Mouse (Mus musculus): Measurements from ENCODE around the gene Kcnab2. TPM values are rescaled to one million over a fixed set of nuclear protein-coding genes. Genes with fewer than 3 reads are reported as not detected.
A peak's percentile ranks its signal among the peaks of the same experiment; 100 is the strongest.

Gene Kcnab2
- polyA plus RNA-seq, 1 experiment, result not detected

DNA sequence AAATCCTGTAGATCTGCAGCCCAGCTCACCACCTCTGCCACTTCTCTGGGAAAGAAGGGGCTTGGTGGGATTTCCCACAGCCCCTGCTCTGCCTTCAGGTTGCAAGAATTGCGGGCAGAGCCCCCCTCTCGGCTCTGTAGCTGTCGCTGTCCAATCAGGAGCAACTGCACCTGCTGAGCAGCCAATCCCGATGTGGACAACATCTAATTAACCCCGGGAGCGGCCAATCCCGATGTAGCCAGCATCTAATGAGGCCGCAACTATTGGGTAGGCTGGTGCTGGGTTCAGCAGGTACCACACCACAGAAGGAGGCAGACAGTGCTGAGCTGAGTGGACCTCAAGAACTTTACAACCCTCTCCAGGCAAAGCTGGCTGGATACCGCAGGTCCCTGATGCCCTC is 36.1 kb downstream of the Kcnab2 start:
- TF ChIP-seq POLR2A (IDR thresholded peaks at IDR 0.05; ENCODE audit: insufficient read depth, low read depth, low read length) (no peak), CTCF (IDR thresholded peaks at IDR 0.05; ENCODE audit: insufficient read depth, low read depth, low read length) (no peak)
- peaks cover 20% of the 10 kb centered on the region for H3K4me1 ChIP-seq (ENCODE audit: control insufficient read depth, insufficient read depth, low read length)
- WGBS, result 45% methylated on average over 9 of the region's 9 CpGs

DNA sequence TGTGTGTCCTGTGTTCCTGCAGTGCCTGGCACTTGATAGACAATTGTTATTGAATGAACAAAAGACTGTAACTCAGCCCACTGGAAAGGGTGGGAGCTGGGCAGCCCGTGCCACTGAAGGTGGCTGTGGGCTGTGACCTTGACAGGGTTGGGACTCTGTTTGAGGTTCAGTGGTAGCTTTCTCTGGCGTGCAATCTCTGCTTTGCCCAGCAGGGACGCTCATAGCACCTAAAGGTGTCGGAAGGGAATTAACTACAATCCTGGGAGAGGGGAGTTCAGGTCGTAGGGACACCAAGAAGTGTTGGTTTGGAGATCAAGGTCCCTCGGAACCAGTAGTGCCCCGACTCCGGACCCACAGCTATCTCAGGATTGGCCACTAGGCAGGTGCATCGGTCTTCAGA is 36.8 kb downstream of the Kcnab2 start:
- WGBS, result 64% methylated on average over 9 of the region's 9 CpGs
- no peak overlapping the region for H3K4me3 ChIP-seq (ENCODE audit: insufficient read depth, low read depth, low read length)
- H3K4me1 ChIP-seq (ENCODE audit: control insufficient read depth, insufficient read depth, low read length), result peaks cover 16% of the 10 kb centered on the region
- TF ChIP-seq POLR2A (IDR thresholded peaks at IDR 0.05; ENCODE audit: insufficient read depth, low read depth, low read length) (no peak), CTCF (IDR thresholded peaks at IDR 0.05; ENCODE audit: insufficient read depth, low read depth, low read length) (no peak)
- H3K27ac ChIP-seq (ENCODE audit: insufficient read depth, low read depth, low read length), result no peak overlapping the region

More for the DNA sequence above, 36.1 kb downstream of the Kcnab2 start:
- Histone ChIP-seq H3K4me3 (ENCODE audit: insufficient read depth, low read depth, low read length) (no peak overlapping the region), H3K27ac (ENCODE audit: insufficient read depth, low read depth, low read length) (no peak overlapping the region)

DNA sequence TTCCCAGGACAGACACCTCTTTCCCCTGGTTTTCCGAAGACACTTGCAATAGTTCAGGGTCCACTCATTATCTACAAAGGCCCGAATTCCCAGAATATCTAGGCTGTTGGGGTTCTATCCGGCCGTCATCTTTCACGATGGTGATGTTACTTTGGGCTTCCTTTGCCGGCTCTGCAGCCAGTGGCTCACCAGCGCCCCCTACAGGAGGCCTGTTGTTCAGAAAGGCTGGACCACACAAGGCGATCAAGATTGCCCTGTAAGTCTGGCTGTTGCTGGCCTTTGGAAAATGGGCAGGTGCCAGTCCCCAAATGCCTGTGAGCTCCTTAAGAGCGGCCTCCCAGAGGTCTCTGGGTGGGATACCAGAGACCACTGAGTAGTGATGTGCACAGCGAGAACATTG is 42.4 kb downstream of the Kcnab2 start:
- H3K4me1 ChIP-seq (ENCODE audit: control insufficient read depth, insufficient read depth, low read length), result peaks cover 16% of the 10 kb centered on the region
- WGBS, result 13% methylated on average over 10 of the region's 10 CpGs
- TF ChIP-seq CTCF (IDR thresholded peaks at IDR 0.05; ENCODE audit: insufficient read depth, low read depth, low read length), result peak; percentile 93
- TF ChIP-seq POLR2A (IDR thresholded peaks at IDR 0.05; ENCODE audit: insufficient read depth, low read depth, low read length), result no peak
- no peak overlapping the region for H3K4me3 ChIP-seq (ENCODE audit: insufficient read depth, low read depth, low read length)
- H3K27ac ChIP-seq (ENCODE audit: insufficient read depth, low read depth, low read length), result no peak overlapping the region

DNA sequence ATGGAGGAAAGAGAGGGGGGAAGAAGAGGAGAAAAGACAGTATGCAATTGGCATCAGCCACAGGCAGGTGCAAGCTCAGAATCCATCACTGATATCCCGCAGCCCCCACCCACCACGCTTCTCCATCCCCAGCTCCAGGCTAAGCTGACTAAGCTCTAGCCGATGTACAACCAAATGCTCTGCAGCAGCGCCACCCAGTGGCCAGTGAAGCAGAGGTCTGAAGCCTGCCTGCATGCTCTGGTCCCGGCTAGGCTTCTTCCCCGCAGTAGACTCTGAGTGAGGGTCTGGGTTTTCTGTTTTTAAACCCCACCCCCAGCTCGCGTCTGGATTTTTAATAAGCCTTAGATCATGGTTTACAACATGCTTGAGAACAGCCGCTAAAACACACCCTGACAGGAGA is 42.8 kb downstream of the Kcnab2 start:
- no peak overlapping the region for H3K4me3 ChIP-seq (ENCODE audit: insufficient read depth, low read depth, low read length)
- H3K27ac ChIP-seq (ENCODE audit: insufficient read depth, low read depth, low read length), result no peak overlapping the region
- WGBS, result 2% methylated on average over 9 of the region's 9 CpGs
- peak; percentile 80 for TF ChIP-seq CTCF (IDR thresholded peaks at IDR 0.05; ENCODE audit: insufficient read depth, low read depth, low read length)
- no peak for TF ChIP-seq POLR2A (IDR thresholded peaks at IDR 0.05; ENCODE audit: insufficient read depth, low read depth, low read length)
- peaks cover 20% of the 10 kb centered on the region for H3K4me1 ChIP-seq (ENCODE audit: control insufficient read depth, insufficient read depth, low read length)

DNA sequence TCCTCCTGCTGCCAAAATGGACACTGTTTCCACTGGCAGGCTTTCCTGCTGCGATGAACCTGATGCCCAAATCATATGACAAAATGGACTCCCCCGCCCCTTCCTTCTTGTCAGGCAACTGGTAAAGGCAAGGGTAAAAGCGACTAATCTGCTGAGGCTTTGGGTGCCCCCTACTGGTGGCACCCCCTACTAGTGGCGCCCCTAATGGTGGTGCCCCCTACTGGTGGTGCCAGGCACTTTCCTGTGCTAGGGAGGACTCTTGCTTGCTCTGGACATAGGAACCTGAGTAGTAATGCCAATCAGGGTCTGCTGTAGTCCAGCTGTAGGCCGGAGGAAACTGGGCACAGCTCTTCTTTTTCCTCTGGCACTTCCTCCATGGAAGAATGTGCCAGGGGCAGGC is 45.4 kb downstream of the Kcnab2 start:
- H3K4me3 ChIP-seq (ENCODE audit: insufficient read depth, low read depth, low read length), result no peak overlapping the region
- no peak overlapping the region for H3K27ac ChIP-seq (ENCODE audit: insufficient read depth, low read depth, low read length)
- 49% methylated on average over 5 of the region's 5 CpGs for WGBS
- TF ChIP-seq POLR2A (IDR thresholded peaks at IDR 0.05; ENCODE audit: insufficient read depth, low read depth, low read length) (no peak), CTCF (IDR thresholded peaks at IDR 0.05; ENCODE audit: insufficient read depth, low read depth, low read length) (peak; percentile 94)
- H3K4me1 ChIP-seq (ENCODE audit: control insufficient read depth, insufficient read depth, low read length), result peaks cover 35% of the 10 kb centered on the region

DNA sequence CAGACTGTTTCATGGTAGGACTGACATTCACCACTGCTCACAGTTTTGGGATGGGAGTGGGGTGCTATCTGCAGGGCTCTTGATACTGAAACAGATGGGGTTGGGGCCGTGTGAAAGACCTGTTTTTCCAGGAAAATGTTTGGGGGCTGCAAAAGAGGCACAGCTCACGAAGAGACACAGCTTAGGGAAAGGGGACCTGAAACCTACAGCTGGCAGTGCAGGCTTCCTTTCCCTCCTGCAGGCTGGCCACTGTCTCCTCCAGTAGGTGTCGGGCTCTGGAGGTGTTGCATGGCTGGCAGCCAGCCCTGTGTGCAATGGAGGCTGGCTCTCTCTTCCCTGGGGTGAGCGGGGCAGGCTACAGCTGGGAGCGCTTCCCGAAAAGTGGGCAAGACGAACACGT is 49.4 kb downstream of the Kcnab2 start:
- TF ChIP-seq CTCF (IDR thresholded peaks at IDR 0.05; ENCODE audit: insufficient read depth, low read depth, low read length) (no peak), POLR2A (IDR thresholded peaks at IDR 0.05; ENCODE audit: insufficient read depth, low read depth, low read length) (no peak)

DNA sequence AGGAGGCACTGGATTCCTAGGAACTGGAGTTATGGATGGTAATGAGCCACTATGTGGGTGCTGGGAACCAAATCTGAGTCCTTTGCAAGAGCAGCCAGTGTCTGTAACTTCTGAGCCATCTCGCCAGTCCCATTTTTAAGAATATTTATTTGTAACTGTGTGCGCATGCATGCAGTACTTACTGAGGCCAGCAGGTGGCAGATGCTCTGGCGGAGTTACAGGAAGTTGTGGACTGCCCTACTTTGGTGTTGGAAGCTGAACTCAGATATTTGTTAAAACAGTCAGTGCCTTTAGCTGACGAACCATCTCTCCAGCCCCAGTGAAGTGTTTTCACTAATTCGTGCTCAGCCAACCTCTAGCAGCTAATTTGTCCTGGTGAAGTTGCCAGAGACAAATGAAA is 52.7 kb downstream of the Kcnab2 start:
- H3K4me1 ChIP-seq (ENCODE audit: control insufficient read depth, insufficient read depth, low read length), result peaks cover 27% of the 10 kb centered on the region
- no peak for TF ChIP-seq CTCF (IDR thresholded peaks at IDR 0.05; ENCODE audit: insufficient read depth, low read depth, low read length)
- TF ChIP-seq POLR2A (IDR thresholded peaks at IDR 0.05; ENCODE audit: insufficient read depth, low read depth, low read length), result no peak
- no peak overlapping the region for H3K4me3 ChIP-seq (ENCODE audit: insufficient read depth, low read depth, low read length)
- WGBS, result 66% methylated on average over 5 of the region's 5 CpGs
- no peak overlapping the region for H3K27ac ChIP-seq (ENCODE audit: insufficient read depth, low read depth, low read length)

More for the DNA sequence above, 49.4 kb downstream of the Kcnab2 start:
- Histone ChIP-seq H3K4me3 (ENCODE audit: insufficient read depth, low read depth, low read length) (no peak overlapping the region), H3K4me1 (ENCODE audit: control insufficient read depth, insufficient read depth, low read length) (peaks cover 30% of the 10 kb centered on the region), H3K27ac (ENCODE audit: insufficient read depth, low read depth, low read length) (peak overlapping the region; percentile 21)
- 42% methylated on average over 8 of the region's 8 CpGs for WGBS

DNA sequence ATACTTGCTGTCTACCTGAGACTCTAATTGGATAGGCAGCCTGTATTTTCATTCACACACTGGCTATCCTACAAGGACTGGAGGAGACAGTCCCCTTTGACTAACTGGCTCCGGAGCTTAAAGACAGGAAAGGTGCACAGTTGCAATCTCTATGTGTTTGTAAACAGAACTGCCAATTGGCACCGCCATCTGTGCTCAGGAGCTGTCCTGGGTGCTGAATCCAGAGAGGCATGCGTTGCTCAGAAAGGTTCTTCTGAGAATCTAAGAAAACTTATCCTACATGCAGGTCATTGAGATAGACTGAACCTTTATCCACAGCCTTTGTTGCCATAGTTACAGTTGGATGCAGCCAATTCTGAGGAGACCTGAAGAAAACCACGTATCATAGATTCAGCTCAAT is 53.3 kb downstream of the Kcnab2 start:
- Histone ChIP-seq H3K27ac (ENCODE audit: insufficient read depth, low read depth, low read length) (no peak overlapping the region), H3K4me1 (ENCODE audit: control insufficient read depth, insufficient read depth, low read length) (peaks cover 32% of the 10 kb centered on the region), H3K4me3 (ENCODE audit: insufficient read depth, low read depth, low read length) (no peak overlapping the region)
- TF ChIP-seq CTCF (IDR thresholded peaks at IDR 0.05; ENCODE audit: insufficient read depth, low read depth, low read length) (no peak), POLR2A (IDR thresholded peaks at IDR 0.05; ENCODE audit: insufficient read depth, low read depth, low read length) (no peak)
- WGBS, result 46% methylated on average over 4 of the region's 4 CpGs

DNA sequence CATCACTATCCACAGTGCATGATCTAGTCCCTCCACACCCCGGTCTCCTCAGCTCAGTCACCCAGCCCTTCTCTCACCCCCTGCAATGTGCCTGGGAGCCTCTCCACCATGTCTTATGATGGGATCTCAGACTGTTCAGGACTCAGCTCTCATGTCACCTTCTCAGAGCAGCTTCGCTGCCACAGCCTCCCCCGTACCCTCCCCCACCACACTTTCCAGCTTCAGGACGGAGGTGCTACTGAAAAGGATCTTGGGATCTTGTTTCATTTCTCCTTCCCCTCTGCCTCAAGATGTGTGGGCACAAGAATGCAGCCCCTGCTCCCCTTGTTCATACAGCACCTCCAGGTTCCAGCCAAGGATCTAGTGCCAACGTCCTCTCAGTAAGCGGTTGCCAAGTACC is 54.1 kb downstream of the Kcnab2 start:
- Histone ChIP-seq H3K4me3 (ENCODE audit: insufficient read depth, low read depth, low read length) (no peak overlapping the region), H3K27ac (ENCODE audit: insufficient read depth, low read depth, low read length) (no peak overlapping the region), H3K4me1 (ENCODE audit: control insufficient read depth, insufficient read depth, low read length) (peaks cover 33% of the 10 kb centered on the region)
- no peak for TF ChIP-seq POLR2A (IDR thresholded peaks at IDR 0.05; ENCODE audit: insufficient read depth, low read depth, low read length)
- no peak for TF ChIP-seq CTCF (IDR thresholded peaks at IDR 0.05; ENCODE audit: insufficient read depth, low read depth, low read length)
- WGBS, result 70% methylated on average over 6 of the region's 6 CpGs
